Mouse (Mus musculus): ENCODE results near the gene Hecw1. TPM values are rescaled to one million over a fixed set of nuclear protein-coding genes. Genes with fewer than 3 reads are reported as not detected.

Hecw1 gene
- total and polyA plus RNA-seq, 3 experiments = 10.7 to 107 (median 30.4) TPM

DNA sequence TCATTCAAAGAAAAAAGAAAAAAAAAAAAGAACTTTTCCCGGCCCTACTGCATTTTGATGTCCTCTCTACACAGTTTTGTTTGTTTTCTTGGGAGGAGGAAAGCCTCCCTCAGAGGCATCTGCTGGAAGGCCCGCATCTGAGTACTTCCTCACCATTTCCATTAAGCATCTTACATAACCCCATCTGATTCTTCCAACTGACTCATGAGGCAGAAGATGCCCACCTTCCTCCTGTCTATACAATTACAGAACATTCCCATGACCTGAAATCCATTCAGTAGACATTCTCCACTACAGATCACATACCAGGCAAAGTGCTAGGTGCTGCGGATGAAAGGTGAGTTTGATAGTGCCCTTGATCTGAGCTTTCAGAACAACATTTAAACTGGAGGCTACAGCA, 3.4 kb downstream of the Hecw1 start:
- no peaks in the 10 kb centered on the region for H3K27me3 ChIP-seq (ENCODE audit: insufficient read depth, low read length)
- peaks cover 71% of the 10 kb centered on the region for H3K4me1 ChIP-seq (ENCODE audit: insufficient read depth, low read depth, low read length)
- peaks cover 11% of the 10 kb centered on the region for H3K36me3 ChIP-seq (replicated peaks)
- ATAC-seq (ENCODE audit: extremely low read depth, insufficient number of reproducible peaks, low FRiP score, poor library complexity, severe bottlenecking) (no peak), DNase-seq (ENCODE audit: low spot score) (no peak)
- TF ChIP-seq POLR2AphosphoS5 (IDR thresholded peaks at IDR 0.05; ENCODE audit: insufficient replicate concordance, low read depth, low read length) (no peak), CTCF (IDR thresholded peaks at IDR 0.05; ENCODE audit: low read depth, low read length) (no peak), GATA1 (IDR thresholded peaks at IDR 0.05; ENCODE audit: borderline replicate concordance, low read length) (no peak), GATA2 (IDR thresholded peaks at IDR 0.05; ENCODE audit: borderline replicate concordance, low read depth, low read length) (no peak), TAL1 (conservative IDR thresholded peaks at IDR 0.05; ENCODE audit: low read depth, low read length) (no peak)
- H3K9me3 ChIP-seq (replicated peaks) = peaks cover 11% of the 10 kb centered on the region; the same call in 1 of the 2 replicates
- H3K4me3 ChIP-seq (ENCODE audit: low read depth, low read length) = peak overlapping the region; percentile 90

DNA sequence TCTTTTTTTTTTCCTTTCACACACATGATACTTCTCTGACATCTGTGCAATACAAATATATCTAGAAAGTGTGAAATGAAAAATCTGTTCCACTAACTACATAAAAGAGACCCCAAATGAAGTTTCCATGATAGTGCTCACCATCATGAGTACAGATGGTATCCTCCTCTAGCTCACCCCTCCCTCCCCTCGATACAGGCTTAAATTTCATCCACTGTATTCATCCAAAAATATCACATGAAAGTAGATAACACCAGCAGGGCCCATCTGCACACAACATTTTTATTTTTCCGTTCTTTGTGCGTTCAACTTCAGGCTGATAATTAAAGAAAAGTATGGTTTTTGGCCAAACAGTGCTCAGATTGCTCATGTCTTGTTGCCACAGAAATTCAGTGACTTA, 5.5 kb downstream of the Hecw1 start:
- ATAC-seq (ENCODE audit: extremely low read depth, insufficient number of reproducible peaks, low FRiP score, poor library complexity, severe bottlenecking) = no peak
- no peaks in the 10 kb centered on the region for H3K27me3 ChIP-seq (ENCODE audit: insufficient read depth, low read length)
- peaks cover 11% of the 10 kb centered on the region; the same call in 1 of the 2 replicates for H3K9me3 ChIP-seq (replicated peaks)

DNA sequence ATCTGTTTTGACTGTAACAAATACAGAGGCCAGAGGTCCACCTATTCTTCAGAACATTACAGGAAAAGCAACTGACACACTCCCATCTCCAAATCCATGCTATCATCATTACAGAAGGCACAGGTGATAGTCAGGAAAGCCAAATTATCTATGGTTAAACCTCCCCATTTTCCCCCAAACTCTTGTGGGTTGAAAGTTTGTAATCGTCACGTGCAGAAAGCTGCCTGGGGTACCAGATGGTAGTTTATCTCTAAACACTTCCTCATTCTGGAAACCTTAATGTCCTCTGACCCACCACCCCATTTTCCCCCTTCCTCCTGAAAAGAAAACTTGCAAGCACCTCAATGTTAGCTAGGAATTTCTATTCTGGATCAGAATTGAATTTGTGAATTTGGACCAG, 7.9 kb downstream of the Hecw1 start:
- peak; percentile 93 for TF ChIP-seq TAL1 (conservative IDR thresholded peaks at IDR 0.05; ENCODE audit: low read depth, low read length)
- no peak for TF ChIP-seq POLR2AphosphoS5 (IDR thresholded peaks at IDR 0.05; ENCODE audit: insufficient replicate concordance, low read depth, low read length)
- Histone ChIP-seq H3K27me3 (ENCODE audit: insufficient read depth, low read length) (no peaks in the 10 kb centered on the region), H3K9me3 (replicated peaks) (peaks cover 11% of the 10 kb centered on the region; the same call in 1 of the 2 replicates), H3K36me3 (replicated peaks) (peaks cover 11% of the 10 kb centered on the region), H3K4me1 (ENCODE audit: insufficient read depth, low read depth, low read length) (peaks cover 55% of the 10 kb centered on the region), H3K4me3 (ENCODE audit: low read depth, low read length) (no peak overlapping the region; the same call in 1 of the 2 replicates)
- ATAC-seq (ENCODE audit: extremely low read depth, insufficient number of reproducible peaks, low FRiP score, poor library complexity, severe bottlenecking) (peak; percentile 88), DNase-seq (ENCODE audit: low spot score) (peak; percentile 46)

More for the DNA sequence above, 5.5 kb downstream of the Hecw1 start:
- H3K36me3 ChIP-seq (replicated peaks) = peaks cover 11% of the 10 kb centered on the region
- H3K4me1 ChIP-seq (ENCODE audit: insufficient read depth, low read depth, low read length) = peaks cover 61% of the 10 kb centered on the region
- no peak overlapping the region for H3K4me3 ChIP-seq (ENCODE audit: low read depth, low read length)
- no peak for TF ChIP-seq TAL1 (conservative IDR thresholded peaks at IDR 0.05; ENCODE audit: low read depth, low read length)
- TF ChIP-seq GATA1 (IDR thresholded peaks at IDR 0.05; ENCODE audit: borderline replicate concordance, low read length) = no peak
- TF ChIP-seq POLR2AphosphoS5 (IDR thresholded peaks at IDR 0.05; ENCODE audit: insufficient replicate concordance, low read depth, low read length) = no peak
- no peak for TF ChIP-seq CTCF (IDR thresholded peaks at IDR 0.05; ENCODE audit: low read depth, low read length)
- TF ChIP-seq GATA2 (IDR thresholded peaks at IDR 0.05; ENCODE audit: borderline replicate concordance, low read depth, low read length) = no peak
- no peak for DNase-seq (ENCODE audit: low spot score)

DNA sequence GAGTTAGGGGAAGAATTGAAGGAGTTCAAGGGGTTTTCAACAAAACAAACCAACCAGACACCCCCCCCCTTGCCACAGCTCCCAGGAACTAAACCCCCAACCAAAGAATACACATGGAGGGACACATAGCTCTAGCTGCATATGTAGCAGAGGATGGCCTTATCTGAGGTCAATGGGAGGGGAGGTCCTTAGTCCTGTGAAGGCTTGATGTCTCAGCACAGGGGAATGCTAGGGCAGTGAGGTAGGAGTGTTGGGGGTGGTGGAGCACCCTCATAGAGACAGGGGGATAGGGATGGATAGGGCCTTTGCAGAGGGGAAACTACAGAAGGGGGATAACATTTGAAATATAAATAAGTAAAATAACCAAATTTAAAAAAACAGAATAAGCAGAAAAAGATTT, 9.1 kb downstream of the Hecw1 start:
- peaks cover 11% of the 10 kb centered on the region; the same call in 1 of the 2 replicates for H3K9me3 ChIP-seq (replicated peaks)
- H3K4me1 ChIP-seq (ENCODE audit: insufficient read depth, low read depth, low read length) = peaks cover 48% of the 10 kb centered on the region
- no peak for ATAC-seq (ENCODE audit: extremely low read depth, insufficient number of reproducible peaks, low FRiP score, poor library complexity, severe bottlenecking)
- no peaks in the 10 kb centered on the region for H3K27me3 ChIP-seq (ENCODE audit: insufficient read depth, low read length)
- no peak for TF ChIP-seq GATA1 (IDR thresholded peaks at IDR 0.05; ENCODE audit: borderline replicate concordance, low read length)
- no peak for TF ChIP-seq GATA2 (IDR thresholded peaks at IDR 0.05; ENCODE audit: borderline replicate concordance, low read depth, low read length)
- TF ChIP-seq TAL1 (conservative IDR thresholded peaks at IDR 0.05; ENCODE audit: low read depth, low read length) = no peak
- no peak for TF ChIP-seq POLR2AphosphoS5 (IDR thresholded peaks at IDR 0.05; ENCODE audit: insufficient replicate concordance, low read depth, low read length)
- TF ChIP-seq CTCF (IDR thresholded peaks at IDR 0.05; ENCODE audit: low read depth, low read length) = no peak
- no peak overlapping the region; the same call in 1 of the 2 replicates for H3K4me3 ChIP-seq (ENCODE audit: low read depth, low read length)
- H3K36me3 ChIP-seq (replicated peaks) = peaks cover 11% of the 10 kb centered on the region
- DNase-seq (ENCODE audit: low spot score) = no peak

DNA sequence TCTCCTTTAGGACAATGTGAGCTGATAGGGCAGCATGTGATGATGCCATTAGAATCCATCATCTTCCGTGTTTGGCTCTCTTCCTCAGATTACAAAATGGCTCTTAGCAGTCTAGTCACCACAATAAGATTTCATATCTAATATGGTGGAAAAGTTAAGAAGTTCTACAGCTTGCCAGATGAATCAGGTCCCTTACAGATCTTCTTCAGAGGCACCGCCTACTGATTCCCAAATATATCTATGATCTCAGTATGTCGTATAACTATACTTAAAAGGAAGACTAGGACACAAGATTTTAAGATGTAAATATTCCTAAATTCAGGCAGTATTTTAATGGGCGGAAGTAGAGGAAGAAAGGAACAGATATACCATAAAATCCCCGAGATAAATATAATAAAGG, 16.3 kb downstream of the Hecw1 start:
- no peak for ATAC-seq (ENCODE audit: extremely low read depth, insufficient number of reproducible peaks, low FRiP score, poor library complexity, severe bottlenecking)
- peaks cover 19% of the 10 kb centered on the region for H3K36me3 ChIP-seq (replicated peaks)
- peaks cover 4% of the 10 kb centered on the region for H3K9me3 ChIP-seq (replicated peaks)
- H3K4me3 ChIP-seq (ENCODE audit: low read depth, low read length) = no peak overlapping the region
- DNase-seq (ENCODE audit: low spot score) = no peak
- peaks cover 29% of the 10 kb centered on the region for H3K4me1 ChIP-seq (ENCODE audit: insufficient read depth, low read depth, low read length)
- TF ChIP-seq TAL1 (conservative IDR thresholded peaks at IDR 0.05; ENCODE audit: low read depth, low read length) (no peak), GATA2 (IDR thresholded peaks at IDR 0.05; ENCODE audit: borderline replicate concordance, low read depth, low read length) (no peak), GATA1 (IDR thresholded peaks at IDR 0.05; ENCODE audit: borderline replicate concordance, low read length) (no peak), CTCF (IDR thresholded peaks at IDR 0.05; ENCODE audit: low read depth, low read length) (no peak), POLR2AphosphoS5 (IDR thresholded peaks at IDR 0.05; ENCODE audit: insufficient replicate concordance, low read depth, low read length) (no peak)
- no peaks in the 10 kb centered on the region for H3K27me3 ChIP-seq (ENCODE audit: insufficient read depth, low read length)

DNA sequence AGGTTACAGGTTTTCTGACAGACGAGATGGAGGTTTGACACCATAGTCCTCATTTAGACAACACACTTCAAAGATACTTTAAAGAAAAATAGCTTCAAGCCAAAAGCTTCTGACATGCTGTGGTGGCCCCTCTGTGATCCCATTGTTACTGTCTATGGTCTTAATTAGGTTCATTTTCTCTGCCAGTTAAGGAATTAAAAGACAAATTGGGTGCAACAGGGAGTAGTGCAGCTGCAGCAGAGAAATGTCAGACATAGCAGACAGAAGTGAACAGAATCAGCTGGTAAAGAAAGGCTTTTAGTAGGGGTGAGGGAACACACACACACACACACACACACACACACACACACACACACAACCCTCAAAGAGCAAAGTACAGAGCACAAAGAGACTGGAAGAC, 22.8 kb downstream of the Hecw1 start:
- no peak for DNase-seq (ENCODE audit: low spot score)
- H3K9me3 ChIP-seq (replicated peaks) = no peaks in the 10 kb centered on the region
- peaks cover 25% of the 10 kb centered on the region for H3K36me3 ChIP-seq (replicated peaks)
- TF ChIP-seq TAL1 (conservative IDR thresholded peaks at IDR 0.05; ENCODE audit: low read depth, low read length) (no peak), POLR2AphosphoS5 (IDR thresholded peaks at IDR 0.05; ENCODE audit: insufficient replicate concordance, low read depth, low read length) (no peak)
- ATAC-seq (ENCODE audit: extremely low read depth, insufficient number of reproducible peaks, low FRiP score, poor library complexity, severe bottlenecking) = no peak
- no peak overlapping the region for H3K4me3 ChIP-seq (ENCODE audit: low read depth, low read length)
- peaks cover 40% of the 10 kb centered on the region for H3K4me1 ChIP-seq (ENCODE audit: insufficient read depth, low read depth, low read length)
- H3K27me3 ChIP-seq (ENCODE audit: insufficient read depth, low read length) = no peaks in the 10 kb centered on the region

DNA sequence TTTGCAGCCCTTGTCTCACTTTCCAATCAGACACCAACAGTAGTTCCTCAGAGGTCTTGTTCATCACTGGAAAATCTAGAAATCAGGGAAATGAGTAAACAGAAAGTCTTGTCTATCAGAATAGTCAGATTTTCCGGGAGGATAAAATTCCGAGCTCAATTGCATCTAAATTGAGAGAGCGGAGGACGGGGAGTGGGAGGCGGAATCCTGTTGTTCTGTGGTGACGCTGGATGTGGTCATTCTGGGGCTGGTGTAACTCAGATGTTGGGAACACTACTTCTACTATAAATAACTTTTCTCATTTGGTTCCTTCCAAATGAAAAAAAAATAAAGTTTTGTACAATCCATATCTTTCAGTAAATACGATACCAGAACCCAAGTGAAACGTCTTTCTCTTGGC, 24.2 kb downstream of the Hecw1 start:
- Histone ChIP-seq H3K4me1 (ENCODE audit: insufficient read depth, low read depth, low read length) (peaks cover 43% of the 10 kb centered on the region), H3K36me3 (replicated peaks) (peaks cover 24% of the 10 kb centered on the region), H3K4me3 (ENCODE audit: low read depth, low read length) (no peak overlapping the region), H3K27me3 (ENCODE audit: insufficient read depth, low read length) (no peaks in the 10 kb centered on the region), H3K9me3 (replicated peaks) (no peaks in the 10 kb centered on the region)
- no peak for ATAC-seq (ENCODE audit: extremely low read depth, insufficient number of reproducible peaks, low FRiP score, poor library complexity, severe bottlenecking)
- DNase-seq (ENCODE audit: low spot score) = no peak
- no peak for TF ChIP-seq POLR2AphosphoS5 (IDR thresholded peaks at IDR 0.05; ENCODE audit: insufficient replicate concordance, low read depth, low read length)
- no peak for TF ChIP-seq TAL1 (conservative IDR thresholded peaks at IDR 0.05; ENCODE audit: low read depth, low read length)
- no peak for TF ChIP-seq GATA2 (IDR thresholded peaks at IDR 0.05; ENCODE audit: borderline replicate concordance, low read depth, low read length)
- no peak for TF ChIP-seq CTCF (IDR thresholded peaks at IDR 0.05; ENCODE audit: low read depth, low read length)
- no peak for TF ChIP-seq GATA1 (IDR thresholded peaks at IDR 0.05; ENCODE audit: borderline replicate concordance, low read length)
